Mouse (Mus musculus): ENCODE results near the gene H2-T23. TPM values are rescaled to one million over a fixed set of nuclear protein-coding genes. Genes with fewer than 3 reads are reported as not detected.

H2-T23 gene
- polyA plus RNA-seq, 1 experiment from 2014 or later, result 3.1 TPM

- Histone ChIP-seq H3K9ac (ENCODE audit: low read depth, low read length) (no peak overlapping the region), H3K4me1 (ENCODE audit: control insufficient read depth, insufficient read depth, low read length) (peaks cover 13% of the 10 kb centered on the region), H3K27ac (ENCODE audit: low read depth, low read length) (no peak overlapping the region), H3K4me3 (ENCODE audit: low read depth, low read length) (no peak overlapping the region), H3K9me3 (replicated peaks; ENCODE audit: control insufficient read depth, low read length) (no peaks in the 10 kb centered on the region), H3K36me3 (ENCODE audit: control insufficient read depth, insufficient read depth, low read length) (peaks cover 9% of the 10 kb centered on the region; the same call in 1 of the 2 replicates), H3K27me3 (ENCODE audit: control insufficient read depth, insufficient read depth, low read length) (no peaks in the 10 kb centered on the region), H3K4me2 (no peak overlapping the region)
- no peak for ATAC-seq (replicated peaks; ENCODE audit: insufficient number of reproducible peaks, low FRiP score, low TSS enrichment)
- 85% methylated on average over 9 of the region's 9 CpGs for WGBS (ENCODE audit: insufficient replicate concordance)
Measured at GRCm38 (mm10) chr17:35981776-35982175, 50.9 kb downstream of the H2-T23 start.

DNA sequence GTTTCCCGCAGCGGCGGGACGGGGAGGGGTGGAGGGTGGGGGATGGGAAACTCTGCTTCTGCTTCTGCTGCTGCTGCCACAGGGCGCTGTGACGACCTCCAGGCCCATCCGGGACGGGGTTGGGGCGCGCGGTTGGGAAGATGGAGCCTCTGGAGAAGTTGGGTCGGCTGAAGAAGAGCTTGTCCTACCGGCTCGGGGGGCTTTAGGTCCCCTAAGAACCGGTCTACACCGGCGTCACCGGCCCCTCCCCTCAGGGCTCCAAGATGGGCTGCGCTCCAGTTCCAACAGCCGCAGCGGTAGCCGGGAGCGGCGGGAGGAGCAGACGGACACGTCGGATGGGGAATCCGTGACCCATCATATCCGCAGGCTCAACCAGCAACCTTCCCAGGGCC lies 52.3 kb downstream of the H2-T23 start:
- ATAC-seq (replicated peaks; ENCODE audit: insufficient number of reproducible peaks, low FRiP score, low TSS enrichment), result peak; percentile 14
- WGBS (ENCODE audit: insufficient replicate concordance), result under 1% methylated on average over 29 of the region's 29 CpGs

More for the DNA sequence above, 52.3 kb downstream of the H2-T23 start:
- H3K36me3 ChIP-seq (ENCODE audit: control insufficient read depth, insufficient read depth, low read length), result peaks cover 9% of the 10 kb centered on the region; the same call in 1 of the 2 replicates
- H3K4me1 ChIP-seq (ENCODE audit: control insufficient read depth, insufficient read depth, low read length), result peaks cover 13% of the 10 kb centered on the region
- H3K27ac ChIP-seq (ENCODE audit: low read depth, low read length), result peak overlapping the region; percentile 96
- H3K4me2 ChIP-seq, result peak overlapping the region; percentile 94
- H3K27me3 ChIP-seq (ENCODE audit: control insufficient read depth, insufficient read depth, low read length), result no peaks in the 10 kb centered on the region
- peak overlapping the region; percentile 90 for H3K4me3 ChIP-seq (ENCODE audit: low read depth, low read length)
- H3K9me3 ChIP-seq (replicated peaks; ENCODE audit: control insufficient read depth, low read length), result no peaks in the 10 kb centered on the region
- peak overlapping the region; percentile 89 for H3K9ac ChIP-seq (ENCODE audit: low read depth, low read length)

Other genes with a start within 250 kb of the H2-T23 start
- gene Ier3, start 211.2 kb downstream of the H2-T23 start, polyA plus RNA-seq (2014; fragmentation: Nextera tagmentation; extraction: Ambion mirVana), result 13.2 and 17.0 TPM in 2 replicates
- gene Flot1, start 209.6 kb downstream of the H2-T23 start, polyA plus RNA-seq (2014; fragmentation: Nextera tagmentation; extraction: Ambion mirVana), result 71.3 and 74.0 TPM in 2 replicates
- gene Tubb5, start 194.5 kb downstream of the H2-T23 start, polyA plus RNA-seq (2014; fragmentation: Nextera tagmentation; extraction: Ambion mirVana), result 855 and 931 TPM in 2 replicates
- 19.0 and 19.5 TPM in 2 replicates for gene Mdc1, start 191.3 kb downstream of the H2-T23 start, polyA plus RNA-seq (2014; fragmentation: Nextera tagmentation; extraction: Ambion mirVana)
- 44.5 and 48.1 TPM in 2 replicates for gene Nrm, start 171.5 kb downstream of the H2-T23 start, polyA plus RNA-seq (2014; fragmentation: Nextera tagmentation; extraction: Ambion mirVana)
- 21.3 and 25.0 TPM in 2 replicates for gene Ppp1r18, start 167.3 kb downstream of the H2-T23 start, polyA plus RNA-seq (2014; fragmentation: Nextera tagmentation; extraction: Ambion mirVana)
- 23.8 and 25.9 TPM in 2 replicates for gene Dhx16, start 153.0 kb downstream of the H2-T23 start, polyA plus RNA-seq (2014; fragmentation: Nextera tagmentation; extraction: Ambion mirVana)
- gene 2310061I04Rik, start 135.4 kb downstream of the H2-T23 start, polyA plus RNA-seq (2014; fragmentation: Nextera tagmentation; extraction: Ambion mirVana), result 22.2 and 26.7 TPM in 2 replicates
- 64.0 and 65.4 TPM in 2 replicates for gene Atat1, start 122.8 kb downstream of the H2-T23 start, polyA plus RNA-seq (2014; fragmentation: Nextera tagmentation; extraction: Ambion mirVana)
- gene Mrps18b, start 116.5 kb downstream of the H2-T23 start, polyA plus RNA-seq (2014; fragmentation: Nextera tagmentation; extraction: Ambion mirVana), result 77.7 and 83.9 TPM in 2 replicates
- 26.9 and 27.2 TPM in 2 replicates for gene Ppp1r10, start 116.4 kb downstream of the H2-T23 start, polyA plus RNA-seq (2014; fragmentation: Nextera tagmentation; extraction: Ambion mirVana)
- 74.2 and 91.7 TPM in 2 replicates for gene Abcf1, start 63.1 kb downstream of the H2-T23 start, polyA plus RNA-seq (2014; fragmentation: Nextera tagmentation; extraction: Ambion mirVana)
- 26.1 and 29.1 TPM in 2 replicates for gene Gnl1, start 53.0 kb downstream of the H2-T23 start, polyA plus RNA-seq (2014; fragmentation: Nextera tagmentation; extraction: Ambion mirVana)
- gene Prr3, start 52.6 kb downstream of the H2-T23 start, polyA plus RNA-seq (2014; fragmentation: Nextera tagmentation; extraction: Ambion mirVana), result 17.4 TPM in 2 replicates
- gene H2-T24, start 12.3 kb downstream of the H2-T23 start, polyA plus RNA-seq (2014; fragmentation: Nextera tagmentation; extraction: Ambion mirVana), result 2.9 and 3.1 TPM in 2 replicates
- gene H2-T22, start 9.9 kb upstream of the H2-T23 start, polyA plus RNA-seq (2014; fragmentation: Nextera tagmentation; extraction: Ambion mirVana), result 6.7 and 7.3 TPM in 2 replicates
- not detected in 2 replicates for gene Gm6034, start 10.1 kb upstream of the H2-T23 start, polyA plus RNA-seq (2014; fragmentation: Nextera tagmentation; extraction: Ambion mirVana)
- gene Gm11127, start 25.5 kb upstream of the H2-T23 start, polyA plus RNA-seq (2014; fragmentation: Nextera tagmentation; extraction: Ambion mirVana), result not detected in 2 replicates
- not detected in 2 replicates for gene Gm19684, start 88.8 kb upstream of the H2-T23 start, polyA plus RNA-seq (2014; fragmentation: Nextera tagmentation; extraction: Ambion mirVana)
- gene Gm7030, start 96.6 kb upstream of the H2-T23 start, polyA plus RNA-seq (2014; fragmentation: Nextera tagmentation; extraction: Ambion mirVana), result not detected in 2 replicates
- not detected in 2 replicates for gene Gm8909, start 135.7 kb upstream of the H2-T23 start, polyA plus RNA-seq (2014; fragmentation: Nextera tagmentation; extraction: Ambion mirVana)
- gene H2-T3, start 157.4 kb upstream of the H2-T23 start, polyA plus RNA-seq (2014; fragmentation: Nextera tagmentation; extraction: Ambion mirVana), result not detected in 2 replicates
- 97.9 and 100 TPM in 2 replicates for gene Rpp21, start 225.2 kb upstream of the H2-T23 start, polyA plus RNA-seq (2014; fragmentation: Nextera tagmentation; extraction: Ambion mirVana)
- gene Trim39, start 239.4 kb upstream of the H2-T23 start, polyA plus RNA-seq (2014; fragmentation: Nextera tagmentation; extraction: Ambion mirVana), result 9.1 and 9.6 TPM in 2 replicates